Mouse (Mus musculus): ENCODE data around the gene Svs5.

Svs5 gene

GRCm38 (mm10) chr2:164377478-164378426, 45.2 kb downstream of the Svs5 start:
- no peak for DNase-seq (ENCODE audit: low spot score in 2 of 2)

- DNase-seq (ENCODE audit: low spot score in 2 of 2): no peak
Measured at GRCm38 (mm10) chr2:164381726-164382125, 49.2 kb downstream of the Svs5 start.

GRCm38 (mm10) chr2:164382971-164383370, 50.4 kb downstream of the Svs5 start:
- no peak for DNase-seq (ENCODE audit: low spot score in 2 of 2)
